Mouse (Mus musculus): ENCODE data around the gene Tekt3.
A peak's percentile ranks its signal among the peaks of the same experiment; 100 is the strongest.

Tekt3 gene

DNA sequence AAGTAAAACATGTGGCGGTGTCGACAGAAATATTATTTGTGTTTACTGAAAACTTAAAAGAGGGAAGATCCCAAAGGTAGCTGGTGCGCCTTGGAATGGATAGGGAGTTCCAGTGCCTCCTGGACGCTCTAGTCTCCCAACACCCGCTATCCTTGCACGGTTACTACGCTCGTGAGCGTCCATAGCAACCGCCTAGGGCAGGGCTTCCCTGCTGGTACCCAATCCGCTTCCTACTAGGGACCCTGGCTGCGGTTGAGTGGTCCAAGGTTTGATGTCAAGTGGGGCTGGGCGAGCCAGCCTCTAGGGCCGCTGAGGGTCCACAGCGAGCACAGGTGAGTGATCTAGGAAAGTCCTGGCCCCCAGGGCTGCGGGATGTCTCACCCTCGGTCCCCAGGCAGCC is at the start of gene Tekt3:
TSS of gene Tekt3 (plus strand) at position 209 of the 400 bp plus-strand sequence.
- no peak for DNase-seq (ENCODE audit: low read depth, low spot score)

DNA sequence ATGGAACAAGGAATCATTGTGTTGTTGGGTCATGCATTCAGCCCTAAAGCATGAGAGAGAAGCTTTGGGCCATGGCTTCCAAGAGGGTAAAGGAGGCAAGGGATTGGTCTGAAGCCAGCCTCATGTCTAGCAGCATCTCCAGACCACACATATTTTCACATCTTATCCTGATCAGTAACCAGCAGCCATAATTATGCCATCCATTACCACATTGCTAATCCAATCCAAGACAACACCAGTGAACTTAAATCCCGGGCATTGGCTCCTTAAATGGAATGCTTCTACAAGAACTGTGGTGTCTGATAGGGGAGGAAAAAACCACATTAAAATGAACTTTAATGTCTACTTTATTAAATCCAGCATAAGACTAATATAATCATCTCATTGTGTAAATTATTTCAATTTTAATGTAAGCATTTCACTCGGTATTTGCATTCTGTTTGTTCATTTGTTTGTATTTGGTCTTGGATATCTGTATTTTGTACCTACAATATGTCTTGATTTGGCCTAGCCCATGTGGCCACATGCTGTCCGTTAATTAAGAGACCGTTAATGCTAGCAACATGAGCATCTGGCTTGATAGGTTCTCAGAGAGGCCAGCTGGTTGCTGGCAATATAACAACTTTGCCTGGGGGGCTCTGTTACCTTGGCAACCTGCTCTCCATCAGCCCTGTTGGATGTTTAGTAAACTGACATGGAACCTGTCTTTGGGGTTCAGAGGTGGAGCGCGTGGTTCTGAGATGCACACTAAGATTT is 43.9 kb upstream of the Tekt3 start:
- no peak for DNase-seq (ENCODE audit: low read depth, low spot score)

DNA sequence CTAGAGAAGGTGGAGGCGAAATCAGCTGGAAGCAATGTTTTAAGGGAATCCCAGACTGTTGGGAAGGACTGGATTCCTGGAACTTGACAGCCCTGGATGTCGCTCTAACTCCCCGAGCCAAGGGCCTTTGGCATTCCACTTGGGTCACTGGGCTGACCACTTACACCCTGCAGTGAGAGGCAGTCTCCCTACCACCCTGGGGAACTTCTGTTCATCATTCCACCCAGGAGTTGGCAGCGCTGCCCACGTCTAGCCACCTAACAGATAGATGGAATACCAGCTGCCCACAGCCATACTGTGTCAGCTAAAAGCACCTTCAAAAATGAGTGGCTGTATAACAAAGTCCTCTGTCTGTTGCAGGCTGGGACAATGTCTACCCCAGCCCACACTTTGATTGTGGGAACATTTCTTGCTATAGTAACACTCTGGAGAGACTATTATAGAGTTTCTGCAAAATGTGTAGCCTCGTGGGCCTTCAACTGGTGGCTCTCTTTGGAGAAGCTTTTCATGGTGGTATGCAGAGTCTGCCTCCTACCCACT is 43.3 kb upstream of the Tekt3 start:
- no peak for DNase-seq (ENCODE audit: low read depth, low spot score)

DNA sequence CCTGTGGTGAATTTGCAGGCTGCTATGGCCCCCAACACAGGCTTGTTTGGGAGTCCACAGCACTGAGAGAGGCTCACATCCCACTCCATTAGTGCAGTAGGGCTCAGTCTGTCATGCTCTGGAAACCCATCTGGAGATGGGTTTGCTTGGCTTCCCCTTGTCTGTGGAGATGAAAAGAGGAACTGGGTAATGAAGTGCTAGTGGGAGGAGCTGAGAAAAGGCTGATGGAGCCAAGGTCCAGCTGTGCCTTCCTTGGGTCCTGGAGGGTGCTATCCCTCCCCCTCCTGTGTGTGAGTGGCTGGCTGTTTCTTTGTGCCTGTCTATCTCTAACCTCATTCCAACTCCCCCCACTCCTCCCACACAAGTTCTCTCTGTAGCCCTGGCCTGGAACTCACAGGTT is 40.8 kb upstream of the Tekt3 start:
- no peak for DNase-seq (ENCODE audit: low read depth, low spot score)

DNA sequence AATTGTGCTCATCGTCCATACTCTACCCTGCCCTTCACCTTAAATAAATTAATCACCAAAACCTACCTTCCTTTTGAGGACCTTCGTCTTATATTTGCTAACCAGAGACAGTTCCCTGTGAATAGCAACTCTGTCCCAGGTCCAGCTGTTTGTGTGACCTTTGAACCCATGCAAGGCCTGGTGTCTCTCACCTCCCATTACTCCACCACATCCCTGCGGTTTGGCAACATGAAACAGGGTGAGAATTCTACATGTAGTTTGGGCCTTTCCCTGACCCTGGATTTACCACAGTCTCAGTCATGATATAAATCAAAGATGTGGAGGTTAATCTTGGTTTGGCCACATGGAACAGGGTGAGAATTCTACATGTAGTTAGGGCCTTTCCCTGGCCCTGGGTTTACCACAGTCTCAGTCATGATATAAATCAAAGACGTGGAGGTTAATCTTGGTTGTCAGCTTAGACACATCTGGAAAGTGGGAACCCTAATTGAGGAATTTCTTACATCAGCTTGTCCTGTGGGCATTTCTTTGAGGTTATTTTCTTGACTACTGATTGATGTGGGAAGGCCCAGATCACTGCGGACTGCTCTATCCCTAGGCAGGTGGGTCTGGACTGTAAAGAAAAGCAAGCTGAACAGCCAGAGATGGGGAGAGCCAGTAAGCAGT is 40.2 kb upstream of the Tekt3 start:
- DNase-seq (ENCODE audit: low read depth, low spot score): no peak

DNA sequence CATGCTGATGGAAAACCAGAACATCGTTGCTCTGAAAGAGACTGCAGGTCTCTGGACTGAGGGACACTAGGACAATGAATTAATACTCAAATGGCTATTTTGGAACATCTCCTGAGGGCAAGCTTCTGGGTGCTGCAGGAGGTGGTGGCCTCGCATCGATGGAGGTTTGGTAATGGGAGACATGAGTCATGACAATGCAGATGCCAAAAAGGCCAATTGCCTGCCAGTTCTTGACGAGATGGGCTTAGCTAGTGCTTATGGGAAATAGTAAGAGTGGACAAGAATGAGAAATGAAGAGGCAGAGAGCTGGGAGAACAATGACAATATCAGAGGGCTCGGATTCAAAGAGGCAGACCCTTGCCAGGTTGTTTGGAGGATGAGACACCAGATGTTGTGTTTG is 38.0 kb upstream of the Tekt3 start:
- no peak for DNase-seq (ENCODE audit: low read depth, low spot score)

DNA sequence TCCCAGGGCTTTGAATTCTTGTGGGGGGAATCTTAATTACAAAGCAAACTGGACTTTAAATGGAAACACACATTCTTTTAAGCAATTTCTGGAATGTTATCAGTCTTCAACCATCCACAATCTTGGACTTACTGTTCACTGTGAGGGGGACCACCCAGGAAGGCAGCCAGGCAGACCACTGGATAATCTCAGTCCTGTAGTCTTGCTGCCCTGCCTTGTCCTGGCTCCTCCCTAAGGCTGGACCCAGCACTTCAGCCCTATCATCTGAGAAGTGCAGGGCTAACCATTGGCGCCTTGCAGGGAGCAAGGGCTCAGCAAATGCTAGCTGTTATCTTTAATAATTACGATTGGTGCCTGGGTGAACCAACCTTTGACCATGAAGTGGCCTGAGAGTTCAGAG is 37.3 kb upstream of the Tekt3 start:
- DNase-seq (ENCODE audit: low read depth, low spot score): no peak

DNA sequence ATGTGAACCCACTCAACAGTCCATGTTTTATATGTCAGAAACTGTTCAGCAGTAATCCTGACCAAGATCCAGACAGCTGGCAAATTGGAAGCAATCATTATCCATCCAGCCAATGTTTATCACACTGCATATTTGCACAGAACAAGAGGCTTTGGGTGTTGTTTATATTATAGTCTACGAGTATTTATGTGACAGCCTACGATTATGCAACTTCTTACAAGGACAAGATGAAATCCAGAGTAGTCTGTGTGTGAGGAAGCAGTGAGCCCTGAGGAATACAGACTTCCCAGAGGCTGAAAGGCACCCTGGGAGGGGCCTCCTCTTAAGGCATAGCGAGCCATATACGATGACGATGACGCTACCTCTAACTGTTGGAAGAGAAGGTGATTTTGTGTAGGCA is 36.0 kb upstream of the Tekt3 start:
- DNase-seq (ENCODE audit: low read depth, low spot score): no peak

DNA sequence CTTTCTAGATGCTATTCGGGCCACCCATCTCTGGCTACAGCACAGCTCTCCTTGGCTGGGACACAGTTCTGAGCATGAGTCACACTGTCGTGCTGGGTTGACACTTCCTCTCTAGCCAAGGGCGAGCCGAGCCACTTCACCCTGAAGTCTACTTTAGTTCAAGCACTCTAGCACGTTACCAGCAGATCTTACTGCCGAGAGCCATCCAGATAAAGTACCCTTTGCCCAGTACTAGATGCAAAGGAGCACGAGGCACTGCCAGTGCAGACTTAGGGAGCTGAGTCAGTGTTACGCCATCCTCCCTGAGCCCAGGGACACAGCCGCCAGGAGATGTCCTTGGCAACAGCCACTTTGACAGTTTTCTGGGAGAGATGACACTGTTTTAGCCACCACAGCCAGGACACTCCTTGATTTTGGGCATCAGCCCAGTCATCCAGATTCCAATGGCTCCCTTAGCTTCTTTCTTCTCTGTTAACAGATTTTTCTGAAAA is 34.8 kb upstream of the Tekt3 start:
- DNase-seq (ENCODE audit: low read depth, low spot score): no peak

DNA sequence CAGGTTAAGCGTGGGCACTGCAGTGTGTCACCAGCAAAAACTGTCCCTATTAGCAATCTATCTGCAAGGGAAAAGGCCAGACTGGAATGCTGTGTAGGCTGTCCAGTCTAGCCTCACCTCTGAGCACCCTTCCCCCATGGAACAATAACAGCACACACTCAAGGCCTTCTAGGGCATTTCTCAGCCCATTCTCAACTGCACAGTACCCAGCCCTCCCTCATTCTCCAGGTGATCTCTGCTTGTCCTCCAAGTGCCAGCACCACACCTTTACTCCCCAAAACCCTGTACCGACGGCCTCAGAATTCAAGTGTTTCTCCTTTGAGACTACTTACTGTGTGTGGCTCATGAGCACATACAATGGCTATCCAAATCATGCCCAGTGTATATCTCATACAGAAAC is 33.3 kb upstream of the Tekt3 start:
- DNase-seq (ENCODE audit: low read depth, low spot score): no peak

DNA sequence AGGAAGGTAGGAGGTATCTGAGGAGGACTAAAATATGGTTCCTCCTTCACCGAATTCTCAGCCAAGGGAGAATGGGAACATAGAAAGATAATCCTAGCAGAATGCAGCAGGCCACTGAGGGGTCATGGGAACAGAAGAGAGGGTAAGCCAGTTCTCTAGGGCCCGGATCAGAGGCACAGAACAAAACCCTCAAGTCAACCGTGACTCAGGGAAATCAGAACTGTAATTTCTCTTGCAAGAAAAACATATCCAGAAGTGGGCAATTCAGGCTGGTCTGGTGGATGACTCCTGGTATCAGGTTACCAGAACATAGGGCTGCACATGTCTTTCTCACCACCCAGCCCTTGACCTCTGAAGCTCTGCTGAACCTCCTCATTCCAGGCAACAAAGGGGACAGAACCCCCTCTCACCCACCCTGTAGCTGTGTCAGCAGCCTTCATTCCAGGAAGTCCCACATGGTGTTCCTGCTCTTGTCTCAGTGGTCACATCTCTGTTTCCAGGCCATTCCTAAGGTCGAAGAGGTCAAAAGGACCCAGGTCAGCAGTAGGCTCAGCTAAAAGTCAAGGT is 32.2 kb upstream of the Tekt3 start:
- DNase-seq (ENCODE audit: low read depth, low spot score): no peak

DNA sequence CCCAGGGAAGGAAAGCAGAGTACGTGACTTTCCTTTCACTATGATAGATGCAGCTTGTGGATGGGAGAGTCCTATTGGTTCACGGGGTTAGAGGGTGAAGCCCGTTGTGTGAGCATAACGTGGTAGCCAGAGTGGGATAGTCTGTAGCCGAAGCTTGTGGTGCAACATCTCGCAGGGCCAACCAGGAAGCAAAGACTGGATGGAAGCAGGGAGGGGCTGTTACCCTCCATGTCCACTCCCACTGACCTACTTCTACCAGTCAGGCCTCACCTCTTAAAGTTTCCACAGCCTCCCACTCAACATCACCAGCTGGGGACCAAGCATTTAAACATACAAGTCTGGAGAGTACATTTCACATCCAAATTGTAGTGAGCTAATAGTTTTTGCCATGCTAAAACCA is 31.7 kb upstream of the Tekt3 start:
- DNase-seq (ENCODE audit: low read depth, low spot score): no peak

DNA sequence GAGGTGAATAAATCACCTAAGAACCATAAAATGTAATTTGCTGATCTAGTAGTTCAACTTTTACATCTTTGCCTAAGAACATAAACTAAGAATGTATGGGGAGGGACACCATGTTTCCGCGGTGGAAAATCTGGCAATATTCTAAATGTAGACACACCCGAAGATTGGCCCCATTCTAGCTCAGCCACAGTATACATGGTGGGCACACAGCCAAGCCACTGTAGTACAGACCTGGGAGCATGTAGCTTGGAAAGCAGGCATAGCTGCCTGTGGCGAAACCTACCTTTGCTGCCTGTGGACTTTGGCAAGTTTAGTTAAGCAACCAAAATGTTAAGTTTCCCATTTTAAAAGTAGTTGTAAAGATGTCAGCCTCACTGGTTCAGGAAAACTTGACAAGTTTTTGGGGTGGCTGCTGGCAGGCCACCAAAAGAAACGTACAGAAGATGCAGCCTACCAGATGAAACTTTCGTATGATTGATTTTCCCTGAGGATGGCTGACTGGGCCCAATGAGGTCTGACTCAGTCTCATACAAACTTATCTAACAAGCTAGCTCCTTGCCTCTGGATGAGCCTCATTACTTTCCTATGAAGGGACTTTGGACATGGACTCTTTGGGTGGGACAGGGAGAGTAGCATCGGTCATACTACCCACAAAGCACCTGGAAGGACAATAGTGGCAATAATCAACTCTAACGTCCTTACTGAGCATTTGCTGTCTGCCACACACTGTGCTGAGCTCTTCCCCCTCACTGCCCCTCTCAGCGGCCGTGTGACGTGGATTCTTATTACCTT is 25.8 kb upstream of the Tekt3 start:
- DNase-seq (ENCODE audit: low read depth, low spot score): no peak

DNA sequence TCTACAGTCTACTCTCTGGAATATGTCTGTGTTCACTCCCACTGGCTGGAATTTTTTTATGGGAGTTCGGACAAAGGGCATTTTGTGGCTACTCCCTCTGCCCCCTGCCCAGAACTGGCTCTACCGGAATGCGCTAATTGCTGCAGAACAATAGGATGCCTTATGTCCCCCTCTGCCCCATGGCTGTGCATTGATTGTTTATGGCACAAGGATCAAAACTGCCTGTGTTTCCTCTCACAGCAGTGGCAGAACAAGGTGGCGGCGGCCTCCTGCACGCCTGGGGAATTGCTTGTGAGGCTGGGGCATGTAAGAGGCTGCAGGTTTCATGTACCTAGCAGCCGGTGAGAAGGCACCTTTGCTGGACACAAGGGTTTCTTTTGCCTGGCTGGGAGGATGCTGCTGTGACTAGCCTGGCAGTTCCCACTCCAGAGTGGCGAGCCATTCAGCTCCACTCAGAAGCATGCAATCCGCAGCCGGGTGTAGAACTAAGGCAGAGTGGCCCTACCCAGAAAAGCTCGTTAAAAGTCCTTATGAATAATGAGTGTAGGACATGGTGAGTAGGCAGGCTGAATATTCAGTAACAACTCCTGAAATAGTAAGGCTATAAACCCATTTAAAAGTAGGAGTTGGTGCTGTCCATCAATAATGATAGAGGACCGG is 21.3 kb upstream of the Tekt3 start:
- no peak for DNase-seq (ENCODE audit: low read depth, low spot score)

DNA sequence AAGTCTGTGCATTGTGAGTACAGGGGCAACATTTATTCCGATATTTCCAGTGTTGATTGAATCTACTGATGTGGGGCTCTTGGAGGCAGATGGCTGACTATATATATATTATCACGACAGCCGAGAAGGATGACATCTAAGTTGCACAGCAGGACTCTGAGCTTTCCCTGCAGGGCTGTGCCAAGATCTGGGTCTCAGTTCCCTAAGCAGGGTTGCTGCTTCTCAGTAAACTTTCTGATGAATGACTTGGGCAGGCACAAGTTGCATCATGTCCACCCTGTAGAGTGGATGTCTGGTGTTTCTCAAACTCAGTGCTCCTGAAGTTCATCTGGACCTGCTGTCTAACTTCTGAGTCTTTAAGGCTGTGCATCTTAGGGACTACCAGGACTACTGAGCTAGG is 15.7 kb upstream of the Tekt3 start:
- DNase-seq (ENCODE audit: low read depth, low spot score): no peak

DNA sequence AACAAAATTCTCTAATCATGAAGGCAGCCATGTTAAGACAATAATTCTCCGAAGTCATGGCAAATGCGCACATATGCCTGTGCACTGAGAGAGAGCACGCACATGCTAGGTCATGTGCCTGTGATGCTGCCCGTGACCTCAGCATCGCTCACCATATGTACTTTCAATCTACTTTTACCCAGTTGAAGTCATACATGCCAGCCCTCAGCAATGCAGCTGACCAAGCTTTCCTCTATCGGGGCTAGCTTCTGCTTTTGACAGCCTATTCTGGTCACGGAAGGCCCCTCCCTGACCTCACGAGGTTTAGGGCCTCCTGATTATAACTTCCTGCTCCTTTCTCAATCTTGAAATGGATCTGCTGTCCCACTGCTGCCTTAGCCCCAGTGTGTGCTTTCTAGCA is 15.1 kb upstream of the Tekt3 start:
- DNase-seq (ENCODE audit: low read depth, low spot score): no peak

DNA sequence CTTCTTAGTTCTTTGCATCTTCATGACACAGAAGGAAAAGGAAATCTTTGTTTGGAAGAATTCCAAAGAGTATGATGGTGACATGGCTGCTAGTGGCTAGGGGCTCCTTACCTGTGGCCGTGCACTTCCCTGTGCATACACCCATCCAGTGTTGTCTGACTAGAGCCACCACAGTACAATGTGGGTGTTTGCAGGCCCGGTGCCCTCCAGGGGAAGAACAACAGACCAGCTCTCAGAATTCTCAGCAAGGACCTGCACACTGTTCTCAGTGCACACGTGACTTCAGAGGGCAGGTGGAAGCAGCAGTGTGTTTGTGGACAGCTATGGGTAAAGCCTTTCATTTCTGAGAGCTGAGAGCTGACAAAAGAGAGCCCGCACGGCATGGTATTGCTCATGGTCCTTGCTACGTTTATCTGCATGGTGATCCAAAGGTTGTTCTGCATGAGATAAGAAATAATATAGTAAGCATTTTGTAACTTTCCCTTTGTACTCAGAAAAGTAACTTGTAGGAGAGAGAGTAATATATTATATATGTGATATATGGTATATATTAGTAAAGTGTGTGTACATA is 11.0 kb upstream of the Tekt3 start:
- no peak for DNase-seq (ENCODE audit: low read depth, low spot score)

DNA sequence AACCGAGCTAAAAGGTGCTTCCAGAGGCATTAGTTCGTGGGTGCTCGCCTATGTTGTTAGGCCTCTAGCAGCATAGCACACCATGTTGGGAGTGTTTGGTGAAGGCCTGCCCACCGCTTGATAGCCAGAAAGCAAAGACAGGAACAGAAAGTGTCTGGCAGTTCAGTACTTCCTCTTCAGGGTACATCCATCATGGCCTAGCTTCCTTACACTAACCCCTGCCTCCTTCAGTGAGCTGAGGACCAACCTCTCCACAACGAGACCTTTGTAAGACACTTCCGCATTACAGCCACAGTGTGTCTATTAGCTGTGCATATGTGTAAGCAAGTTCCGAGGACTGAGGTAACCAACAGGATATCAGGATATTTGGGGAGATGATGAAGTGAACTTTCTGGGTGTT is 10.4 kb upstream of the Tekt3 start:
- DNase-seq (ENCODE audit: low read depth, low spot score): peak; percentile 32

DNA sequence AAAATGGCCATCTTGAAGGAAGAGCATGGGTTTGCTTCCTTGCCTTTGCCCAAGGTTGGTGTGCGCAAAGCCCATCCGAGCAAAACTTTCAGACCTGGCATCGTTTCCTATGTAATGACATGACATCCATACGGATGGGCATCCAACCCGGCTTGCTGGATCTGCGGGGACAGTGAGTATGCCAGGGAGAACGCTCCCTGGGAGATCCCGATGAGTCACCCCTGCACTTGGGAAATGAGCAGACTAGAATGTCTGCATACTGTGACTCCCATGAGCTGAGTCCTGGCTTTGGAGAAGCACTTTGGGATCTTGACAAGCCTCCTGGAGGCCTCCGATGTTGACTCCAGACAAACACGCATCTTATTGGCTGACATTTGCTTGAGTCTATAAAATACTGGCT is 9.5 kb upstream of the Tekt3 start:
- DNase-seq (ENCODE audit: low read depth, low spot score): no peak

DNA sequence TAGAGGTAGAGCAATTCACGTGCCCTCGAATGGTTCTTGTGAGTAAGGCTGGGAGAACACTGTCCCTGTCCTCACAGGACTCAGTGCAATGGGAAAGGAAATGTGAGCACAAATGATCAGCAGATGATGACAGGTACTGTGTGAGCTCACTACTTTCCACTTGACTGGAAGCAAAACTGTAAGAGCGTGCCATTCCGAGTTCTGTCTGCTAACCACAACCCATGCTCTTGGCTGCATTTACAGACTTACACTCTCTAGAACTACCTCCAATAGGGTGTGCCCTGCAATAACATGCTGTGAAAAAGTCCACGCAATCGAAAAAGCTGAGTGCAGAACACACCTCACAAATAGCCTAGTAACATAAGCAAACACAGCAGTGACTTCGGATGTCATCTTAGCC is 5.9 kb upstream of the Tekt3 start:
- no peak for DNase-seq (ENCODE audit: low read depth, low spot score)

DNA sequence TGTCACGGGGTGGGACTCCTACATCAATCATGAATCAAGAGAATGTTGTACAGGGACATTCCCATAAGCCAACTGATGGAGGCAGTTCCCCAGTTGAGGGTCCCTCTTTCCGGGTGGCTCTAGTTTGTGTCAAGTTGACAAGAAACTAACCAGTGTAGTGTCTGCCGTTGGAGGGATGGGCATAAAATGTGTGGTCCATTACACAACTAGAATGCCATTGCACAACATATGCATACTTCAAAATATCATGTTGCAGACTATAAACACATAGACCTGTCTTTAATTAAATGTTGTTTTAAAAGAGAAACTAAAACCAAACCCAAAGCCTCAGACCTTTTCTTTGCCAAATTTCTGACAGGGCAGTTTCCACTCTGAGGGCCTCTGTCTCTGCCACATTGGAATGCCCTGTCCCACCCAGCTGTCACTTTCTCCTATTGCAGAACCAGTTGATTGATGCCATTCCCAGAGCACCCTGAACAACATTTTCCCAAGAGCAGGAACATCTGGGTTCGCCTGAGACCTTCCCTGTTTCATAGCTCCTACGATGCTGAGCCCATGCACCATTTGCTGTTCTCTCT is 3.0 kb upstream of the Tekt3 start:
- DNase-seq (ENCODE audit: low read depth, low spot score): no peak

All from telencephalon, adult 2 months (tissue).